20 mouse cellular contexts compared by ENCODE assay signal in genomic region chr1:182633712-182634294, GRCm38 (mm10).
DNase-seq lines count a peak whose midpoint lies in the region; ATAC-seq and TF ChIP-seq lines count a peak whose summit lies in the region.
"Had no signal": no experiment of that assay in that cellular context is flagged by ENCODE, and none has a peak within 500 bp of the region (broad histone marks: within the 10 kb centered on the region; RNA-seq: fewer than 3 reads in every experiment).

No protein-coding gene starts in this region.

- no peak for TF ChIP-seq CTCF in lung, adult 2 months (IDR thresholded peaks at IDR 0.05; ENCODE audit: insufficient read depth, low read length)
- no peak for TF ChIP-seq CTCF in liver, embryonic 14.5 days (IDR thresholded peaks at IDR 0.05; ENCODE audit: low read depth)
- no peak for TF ChIP-seq CTCF in midbrain, postnatal 0 days (IDR thresholded peaks at IDR 0.05)

- H3K27me3 ChIP-seq in liver, embryonic 14.5 days (ENCODE audit: control insufficient read depth, insufficient read depth, low read length): no peaks in the 10 kb centered on the region
- H3K27me3 ChIP-seq in midbrain, postnatal 0 days (ENCODE audit: insufficient read depth, low read length): no peaks in the 10 kb centered on the region
- H3K27me3 ChIP-seq: hindbrain, embryonic 15.5 days; neural tube, embryonic 12.5 days had no signal

- H3K4me2 ChIP-seq in liver, embryonic 14.5 days (ENCODE audit: low read depth): peak overlapping the region; percentile 24
- no peak overlapping the region for H3K4me2 ChIP-seq in midbrain, postnatal 0 days (ENCODE audit: low read depth, low read length, poor library complexity, severe bottlenecking)
- H3K4me2 ChIP-seq: hindbrain, embryonic 15.5 days; neural tube, embryonic 12.5 days had no signal

- no peaks in the 10 kb centered on the region for H3K9me3 ChIP-seq in liver, embryonic 14.5 days (ENCODE audit: control insufficient read depth, low read length)
- no peaks in the 10 kb centered on the region for H3K9me3 ChIP-seq in midbrain, postnatal 0 days (ENCODE audit: low read length)
- H3K9me3 ChIP-seq: hindbrain, embryonic 15.5 days; midbrain, embryonic 10.5 days; neural tube, embryonic 12.5 days had no signal

- ATAC-seq in common myeloid progenitor, adult 5-6 weeks (replicated peaks; ENCODE audit: low read depth, poor library complexity, severe bottlenecking): peak; percentile 93
- ATAC-seq in liver, embryonic 14.5 days (ENCODE audit: insufficient read depth): peak; percentile 82
- no peak for ATAC-seq in inflammation-experienced regulatory T-cells, adult 6 months
- no peak for ATAC-seq in midbrain, postnatal 0 days (ENCODE audit: low FRiP score)
- no peak for ATAC-seq in frontal cortex, adult (ENCODE audit: low TSS enrichment)

- WGBS in lung, adult 2 months: 50% methylated on average over 12 of the region's 12 CpGs
- WGBS in liver, embryonic 14.5 days (ENCODE audit: insufficient replicate concordance): 22% methylated on average over 12 of the region's 12 CpGs
- WGBS in midbrain, postnatal 0 days: 82% methylated on average over 12 of the region's 12 CpGs

- TF ChIP-seq EP300 in liver, embryonic 14.5 days (IDR thresholded peaks at IDR 0.05; ENCODE audit: low read depth): no peak

- H3K9ac ChIP-seq in liver, embryonic 14.5 days (replicated peaks): no peak overlapping the region
- no peak overlapping the region for H3K9ac ChIP-seq in midbrain, postnatal 0 days (replicated peaks; ENCODE audit: low read length, poor library complexity, severe bottlenecking)
- H3K9ac ChIP-seq: hindbrain, embryonic 15.5 days; neural tube, embryonic 12.5 days had no signal

- no peak overlapping the region for H3K27ac ChIP-seq in liver, embryonic 14.5 days
- H3K27ac ChIP-seq in midbrain, postnatal 0 days (ENCODE audit: low read depth, low read length): no peak overlapping the region
- H3K27ac ChIP-seq: hindbrain, embryonic 15.5 days; midbrain, embryonic 10.5 days; neural tube, embryonic 12.5 days had no signal

- no peaks in the 10 kb centered on the region for H3K4me1 ChIP-seq in lung, adult 2 months (ENCODE audit: control insufficient read depth, insufficient read depth, low read length)
- H3K4me1 ChIP-seq in liver, embryonic 14.5 days (replicated peaks; ENCODE audit: control insufficient read depth in 2 of 2, insufficient read depth in 2 of 2, low read length in 1 of 2): peaks cover 0 to 7% of the 10 kb centered on the region in 2 experiments; a peak in 3 of 4 replicates
- no peaks in the 10 kb centered on the region for H3K4me1 ChIP-seq in midbrain, postnatal 0 days (ENCODE audit: insufficient read depth, low read length)

- no peak for TF ChIP-seq POLR2A in lung, adult 2 months (IDR thresholded peaks at IDR 0.05; ENCODE audit: borderline replicate concordance, extremely low read depth, low read depth, low read length)

- no peak overlapping the region for H3K4me3 ChIP-seq in lung, adult 2 months (replicated peaks; ENCODE audit: extremely low read depth, low read depth, low read length)
- no peak overlapping the region for H3K4me3 ChIP-seq in liver, embryonic 14.5 days (ENCODE audit: insufficient read depth in 1 of 2, low read depth in 2 of 2, low read length in 2 of 2)
- no peak overlapping the region for H3K4me3 ChIP-seq in midbrain, postnatal 0 days (ENCODE audit: low read depth, low read length)
- H3K4me3 ChIP-seq: hindbrain, embryonic 15.5 days; midbrain, embryonic 10.5 days; neural tube, embryonic 12.5 days had no signal

- no peaks in the 10 kb centered on the region for H3K36me3 ChIP-seq in liver, embryonic 14.5 days (replicated peaks; ENCODE audit: control insufficient read depth, insufficient read depth, low read depth)
- no peaks in the 10 kb centered on the region for H3K36me3 ChIP-seq in midbrain, postnatal 0 days (ENCODE audit: insufficient read depth, low read length)
- H3K36me3 ChIP-seq: hindbrain, embryonic 15.5 days; midbrain, embryonic 10.5 days; neural tube, embryonic 12.5 days had no signal

- peak; percentile 6 for DNase-seq in lung, postnatal 25 days (ENCODE audit: low spot score)
- DNase-seq in lung, adult 2 months: no peak
- DNase-seq in MEL-GATA-1-ER (ENCODE audit: extremely low read depth, low read depth): peak; percentile 9
- DNase-seq in liver, embryonic 14.5 days (ENCODE audit: low read depth in 3 of 3, low spot score in 3 of 3): peak; percentile 12 to 20 (median 17)
- no peak for DNase-seq in midbrain, postnatal 0 days (ENCODE audit: low spot score)
- DNase-seq: adrenal gland, postnatal 25 days; cerebellum, adult 9-11 months; gastrocnemius, postnatal 14 days; heart, postnatal 10 days; kidney, adult 2 months; kidney, postnatal 25 days; layer of hippocampus, adult 9-11 months; right cerebral cortex, postnatal 25 days; thymus, adult 2 months had no signal

Comparison
In these comparisons a context has a peak if more than half of its experiments do, and no peak if none do; other contexts are left out.
1. DNase-seq: peak in lung, postnatal 25 days (single experiment), MEL-GATA-1-ER (single experiment) and liver, embryonic 14.5 days (3 of 3); none in lung, adult 2 months (single experiment) and midbrain, postnatal 0 days (single experiment).
2. ATAC-seq: peak in common myeloid progenitor, adult 5-6 weeks (single experiment) and liver, embryonic 14.5 days (single experiment); none in inflammation-experienced regulatory T-cells, adult 6 months (single experiment), midbrain, postnatal 0 days (single experiment) and frontal cortex, adult (single experiment).